Mouse (Mus musculus): ENCODE data around the gene Hadh. TPM values are rescaled to one million over a fixed set of nuclear protein-coding genes. Genes with fewer than 3 reads are reported as not detected.

The Hadh gene
- polyA plus RNA-seq, 1 experiment, result 18.2 TPM

DNA sequence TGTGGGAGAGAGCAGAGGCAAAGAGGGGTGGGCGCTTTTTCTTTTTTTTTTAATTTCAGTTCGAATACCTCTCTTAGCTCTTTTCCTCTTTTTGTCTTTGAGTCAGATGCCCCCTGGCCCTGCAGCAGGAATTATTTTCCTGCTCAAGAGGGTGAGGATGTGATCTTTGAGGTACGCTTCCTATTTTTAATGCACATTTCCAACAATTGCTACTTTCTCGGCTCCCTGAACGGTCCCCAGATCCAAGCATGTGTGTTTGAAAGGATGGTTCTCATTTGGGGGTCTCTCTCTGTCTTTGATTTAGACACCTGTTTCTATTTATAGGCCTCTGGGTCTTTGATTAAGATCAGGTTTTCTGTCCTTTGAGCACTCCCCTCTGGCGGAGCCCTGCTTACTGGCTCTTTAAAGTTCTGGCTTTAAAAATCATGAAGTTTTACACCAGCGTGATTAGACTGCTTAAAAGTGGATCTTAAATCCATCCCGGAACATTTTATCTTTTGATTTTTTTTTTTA is 75.3 kb downstream of the Hadh start:
- 83% methylated on average over 8 of the region's 8 CpGs for WGBS
- no peaks in the 10 kb centered on the region for H3K4me1 ChIP-seq (ENCODE audit: control insufficient read depth, insufficient read depth, insufficient read length)
- no peaks in the 10 kb centered on the region for H3K27me3 ChIP-seq (ENCODE audit: control insufficient read depth, insufficient read depth, low read length)
- no peak for DNase-seq (ENCODE audit: low read depth in 1 of 2, low spot score in 2 of 2)
- no peak for TF ChIP-seq CTCF (IDR thresholded peaks at IDR 0.05; ENCODE audit: extremely low read depth, insufficient read depth, insufficient read length, insufficient replicate concordance)
- no peak for TF ChIP-seq POLR2A (IDR thresholded peaks at IDR 0.05; ENCODE audit: low read depth, low read length)
- peaks cover 6% of the 10 kb centered on the region for H3K36me3 ChIP-seq (ENCODE audit: control insufficient read depth, insufficient read depth, low read length)
- H3K27ac ChIP-seq (ENCODE audit: insufficient read depth, low read length), result no peak overlapping the region
- no peak overlapping the region for H3K4me3 ChIP-seq (ENCODE audit: extremely low read depth, insufficient read depth, insufficient read length)

DNA sequence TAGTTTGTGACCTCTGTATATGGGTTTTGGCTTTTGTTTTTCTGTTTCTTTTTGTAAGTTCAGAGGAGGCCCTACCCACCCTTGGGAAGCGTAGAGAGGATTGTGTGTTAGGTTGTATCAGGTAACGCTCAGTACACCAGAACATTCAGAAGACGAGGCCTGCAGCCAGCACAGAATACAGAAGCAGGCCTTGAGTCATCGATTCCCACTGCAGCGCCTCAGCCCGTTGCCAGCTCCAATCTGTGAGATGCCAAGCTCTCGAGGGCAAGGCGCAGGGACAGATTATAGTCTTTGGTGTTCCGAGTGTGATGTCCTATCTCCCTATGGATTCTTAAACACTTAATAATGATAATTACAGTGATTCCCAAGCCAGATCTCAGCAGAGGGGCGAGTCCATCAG is 75.9 kb downstream of the Hadh start:
- TF ChIP-seq CTCF (IDR thresholded peaks at IDR 0.05; ENCODE audit: extremely low read depth, insufficient read depth, insufficient read length, insufficient replicate concordance), result no peak
- TF ChIP-seq POLR2A (IDR thresholded peaks at IDR 0.05; ENCODE audit: low read depth, low read length), result no peak
- H3K4me3 ChIP-seq (ENCODE audit: extremely low read depth, insufficient read depth, insufficient read length), result no peak overlapping the region
- no peak overlapping the region for H3K27ac ChIP-seq (ENCODE audit: insufficient read depth, low read length)
- H3K36me3 ChIP-seq (ENCODE audit: control insufficient read depth, insufficient read depth, low read length), result peaks cover 6% of the 10 kb centered on the region
- DNase-seq (ENCODE audit: low read depth in 1 of 2, low spot score in 2 of 2), result no peak
- no peaks in the 10 kb centered on the region for H3K27me3 ChIP-seq (ENCODE audit: control insufficient read depth, insufficient read depth, low read length)
- H3K4me1 ChIP-seq (ENCODE audit: control insufficient read depth, insufficient read depth, insufficient read length), result no peaks in the 10 kb centered on the region
- 85% methylated on average over 10 of the region's 10 CpGs for WGBS

DNA sequence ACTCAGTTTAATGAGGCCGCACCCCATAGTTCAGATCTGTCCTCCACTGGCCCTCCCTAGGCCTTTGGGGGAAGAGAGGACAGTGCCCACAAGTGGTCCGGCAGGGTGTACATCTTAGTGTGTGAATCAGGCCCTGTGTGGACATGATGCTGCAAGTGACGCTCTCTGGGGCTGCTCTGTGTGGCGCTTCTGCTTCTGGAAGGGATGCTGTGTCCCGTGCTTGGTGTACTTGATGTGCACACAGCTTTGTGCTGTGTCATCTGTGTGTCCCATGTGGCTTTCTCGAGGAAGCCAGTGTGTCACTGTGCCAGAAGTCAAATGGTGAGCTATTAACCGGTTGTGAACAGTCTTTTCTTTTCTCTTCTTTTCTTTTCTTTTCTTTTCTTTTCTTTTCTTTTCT is 80.4 kb downstream of the Hadh start:
- Histone ChIP-seq H3K4me1 (ENCODE audit: control insufficient read depth, insufficient read depth, insufficient read length) (no peaks in the 10 kb centered on the region), H3K36me3 (ENCODE audit: control insufficient read depth, insufficient read depth, low read length) (peaks cover 6% of the 10 kb centered on the region), H3K27ac (ENCODE audit: insufficient read depth, low read length) (no peak overlapping the region), H3K27me3 (ENCODE audit: control insufficient read depth, insufficient read depth, low read length) (no peaks in the 10 kb centered on the region), H3K4me3 (ENCODE audit: extremely low read depth, insufficient read depth, insufficient read length) (no peak overlapping the region)
- TF ChIP-seq CTCF (IDR thresholded peaks at IDR 0.05; ENCODE audit: extremely low read depth, insufficient read depth, insufficient read length, insufficient replicate concordance) (no peak), POLR2A (IDR thresholded peaks at IDR 0.05; ENCODE audit: low read depth, low read length) (no peak)
- WGBS, result 72% methylated on average over 7 of the region's 7 CpGs
- no peak for DNase-seq (ENCODE audit: low read depth in 1 of 2, low spot score in 2 of 2)

DNA sequence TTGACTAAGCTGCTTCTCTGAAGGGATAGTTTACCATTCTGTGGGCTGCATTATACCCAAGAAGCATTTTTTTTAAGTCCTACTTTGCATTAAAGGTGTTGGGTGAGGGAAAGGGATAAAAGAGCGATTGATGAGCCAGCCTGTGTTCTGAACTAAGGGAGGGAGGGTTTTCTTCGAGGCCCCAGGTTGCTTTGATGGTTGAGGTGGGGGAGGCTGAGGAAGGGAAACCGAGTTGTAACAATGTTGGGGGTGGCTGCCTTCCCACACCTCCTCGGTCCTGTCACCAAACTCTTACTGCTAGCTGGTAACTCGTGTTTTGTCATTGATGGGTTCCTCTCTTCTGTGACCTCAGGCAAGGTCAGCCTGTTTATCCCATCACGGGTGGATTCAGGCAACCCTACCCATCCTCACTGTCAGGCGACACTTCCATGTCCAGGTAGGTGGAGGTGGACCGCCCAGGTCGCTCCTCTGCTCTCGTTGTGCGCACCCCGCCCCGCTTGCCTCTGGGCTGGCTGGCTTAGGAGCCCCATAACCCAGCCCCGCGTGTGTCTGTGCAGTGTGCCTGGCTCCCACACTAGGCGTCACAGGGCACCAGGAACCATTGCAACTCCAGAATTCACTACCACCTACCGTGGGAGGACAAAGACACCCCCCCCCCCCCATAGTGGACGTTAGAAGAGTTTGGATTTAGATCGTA is 81.1 kb downstream of the Hadh start:
- 77% methylated on average over 19 of the region's 19 CpGs for WGBS
- TF ChIP-seq POLR2A (IDR thresholded peaks at IDR 0.05; ENCODE audit: low read depth, low read length) (no peak), CTCF (IDR thresholded peaks at IDR 0.05; ENCODE audit: extremely low read depth, insufficient read depth, insufficient read length, insufficient replicate concordance) (no peak)
- DNase-seq (ENCODE audit: low read depth in 1 of 2, low spot score in 2 of 2), result no peak
- no peak overlapping the region for H3K27ac ChIP-seq (ENCODE audit: insufficient read depth, low read length)
- no peaks in the 10 kb centered on the region for H3K27me3 ChIP-seq (ENCODE audit: control insufficient read depth, insufficient read depth, low read length)
- no peak overlapping the region for H3K4me3 ChIP-seq (ENCODE audit: extremely low read depth, insufficient read depth, insufficient read length)
- peaks cover 6% of the 10 kb centered on the region for H3K36me3 ChIP-seq (ENCODE audit: control insufficient read depth, insufficient read depth, low read length)
- H3K4me1 ChIP-seq (ENCODE audit: control insufficient read depth, insufficient read depth, insufficient read length), result no peaks in the 10 kb centered on the region

DNA sequence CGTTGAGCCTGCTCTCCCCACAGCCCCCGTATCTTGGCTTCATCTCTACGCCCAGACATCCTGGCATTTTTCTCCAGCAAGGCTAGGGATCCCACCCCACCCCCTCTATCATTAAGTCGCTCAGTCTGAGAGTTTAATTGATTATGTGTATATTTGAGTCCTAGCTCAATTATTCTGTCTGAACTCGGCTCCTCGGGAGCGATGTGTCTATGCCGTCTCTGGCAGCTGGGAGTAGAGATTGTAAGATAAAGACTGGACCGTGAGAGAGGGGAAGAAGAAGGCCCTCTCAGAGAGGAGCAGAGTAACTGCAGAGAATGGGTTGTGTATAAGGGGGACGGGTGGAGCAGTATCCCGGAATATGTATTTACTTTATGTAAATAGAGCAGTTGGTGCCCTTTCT is 81.7 kb downstream of the Hadh start:
- H3K4me3 ChIP-seq (ENCODE audit: extremely low read depth, insufficient read depth, insufficient read length), result no peak overlapping the region
- no peak for DNase-seq (ENCODE audit: low read depth in 1 of 2, low spot score in 2 of 2)
- TF ChIP-seq POLR2A (IDR thresholded peaks at IDR 0.05; ENCODE audit: low read depth, low read length), result no peak
- TF ChIP-seq CTCF (IDR thresholded peaks at IDR 0.05; ENCODE audit: extremely low read depth, insufficient read depth, insufficient read length, insufficient replicate concordance), result no peak
- H3K4me1 ChIP-seq (ENCODE audit: control insufficient read depth, insufficient read depth, insufficient read length), result no peaks in the 10 kb centered on the region
- peaks cover 6% of the 10 kb centered on the region for H3K36me3 ChIP-seq (ENCODE audit: control insufficient read depth, insufficient read depth, low read length)
- 73% methylated on average over 11 of the region's 11 CpGs for WGBS
- no peaks in the 10 kb centered on the region for H3K27me3 ChIP-seq (ENCODE audit: control insufficient read depth, insufficient read depth, low read length)
- peak overlapping the region; percentile 2; the same call in 1 of the 2 replicates for H3K27ac ChIP-seq (ENCODE audit: insufficient read depth, low read length)

DNA sequence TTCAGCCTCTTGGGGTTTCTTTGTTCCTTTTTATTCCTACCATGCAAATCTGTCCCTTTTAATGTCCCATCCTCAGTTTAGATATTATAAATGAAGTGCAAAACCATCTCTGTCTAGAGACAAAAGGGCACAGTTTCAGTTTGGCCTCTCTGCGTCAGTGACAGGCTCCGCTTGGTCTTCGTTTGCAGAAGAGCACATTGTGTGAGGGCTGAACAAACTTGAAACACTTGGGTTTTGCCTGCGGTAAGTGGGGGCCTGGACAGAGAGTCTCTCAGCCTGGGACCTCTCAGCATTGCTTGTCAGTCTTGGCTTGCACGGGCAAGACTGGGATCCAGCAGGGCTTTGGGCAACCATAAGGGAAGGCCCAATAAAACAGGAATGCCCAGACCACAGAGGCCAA is 85.7 kb downstream of the Hadh start:
- TF ChIP-seq POLR2A (IDR thresholded peaks at IDR 0.05; ENCODE audit: low read depth, low read length) (no peak), CTCF (IDR thresholded peaks at IDR 0.05; ENCODE audit: extremely low read depth, insufficient read depth, insufficient read length, insufficient replicate concordance) (no peak)
- no peak for DNase-seq (ENCODE audit: low read depth in 1 of 2, low spot score in 2 of 2)
- Histone ChIP-seq H3K4me1 (ENCODE audit: control insufficient read depth, insufficient read depth, insufficient read length) (no peaks in the 10 kb centered on the region), H3K4me3 (ENCODE audit: extremely low read depth, insufficient read depth, insufficient read length) (no peak overlapping the region), H3K27me3 (ENCODE audit: control insufficient read depth, insufficient read depth, low read length) (no peaks in the 10 kb centered on the region), H3K27ac (ENCODE audit: insufficient read depth, low read length) (no peak overlapping the region), H3K36me3 (ENCODE audit: control insufficient read depth, insufficient read depth, low read length) (no peaks in the 10 kb centered on the region)
- 87% methylated on average over 5 of the region's 5 CpGs for WGBS

Other genes starting within 250 kb of the Hadh start
- gene Lef1, start 161.6 kb downstream of the Hadh start, polyA plus RNA-seq (2012; rRNA removed), result 50.9 and 54.5 TPM in 2 replicates
- 1.2 and 2.0 TPM in 2 replicates for gene Cyp2u1, start 31.1 kb upstream of the Hadh start, polyA plus RNA-seq (2012; rRNA removed)
- 0.51 and 0.70 TPM in 2 replicates for gene Sgms2, start 219.3 kb upstream of the Hadh start, polyA plus RNA-seq (2012; rRNA removed)

Measured in spleen, adult 2 months (tissue).